Mouse (Mus musculus) intestine, postnatal 0 days (tissue): ENCODE results near the gene Defb28. TPM values are rescaled to one million over a fixed set of nuclear protein-coding genes. Genes with fewer than 3 reads are reported as not detected.

ENCODE experiments used
- ATAC-seq: fragments of 200-750 bp; cut with Nextera tagmentation; 2 replicates; pipeline ENCODE4 v1.8.0; 2017; ENCODE audit warnings: mild to moderate bottlenecking, moderate TSS enrichment, moderate library complexity
- H3K27ac ChIP-seq: fragments of 300-500 bp; sonication (generic); 2 replicates; pipeline ENCODE4 v1.5.1; 2014; ENCODE audit warnings: mild to moderate bottlenecking, low read depth, low read length, moderate library complexity
- H3K27me3 ChIP-seq: fragments of 300-500 bp; sonication (generic); replicated peaks from 2 replicates; pipeline ENCODE4 v1.6.1; 2014; ENCODE audit warnings: low read length, mixed read lengths; ENCODE audit not compliant: control insufficient read depth, insufficient read depth
- H3K36me3 ChIP-seq: fragments of 300-500 bp; sonication (generic); 2 replicates; pipeline ENCODE4 v1.6.1; 2014; ENCODE audit warnings: mild to moderate bottlenecking, moderate library complexity; ENCODE audit not compliant: control insufficient read depth, insufficient read depth
- H3K4me1 ChIP-seq: fragments of 300-500 bp; sonication (generic); replicated peaks from 2 replicates; pipeline ENCODE4 v1.6.1; 2014; ENCODE audit warnings: antibody characterized with exemption, low read length, mixed read lengths; ENCODE audit not compliant: control insufficient read depth, insufficient read depth
- H3K4me2 ChIP-seq: fragments of 300-500 bp; sonication (generic); replicated peaks from 2 replicates; pipeline ENCODE4 v1.6.1; 2014; ENCODE audit warnings: low read depth, mild to moderate bottlenecking, moderate library complexity
- H3K4me3 ChIP-seq: fragments of 300-500 bp; sonication (generic); 2 replicates; pipeline ENCODE4 v1.5.1; 2014; ENCODE audit warnings: low read depth, low read length
- H3K9ac ChIP-seq: fragments of 300-500 bp; sonication (generic); 2 replicates; pipeline ENCODE4 v1.6.1; 2014; ENCODE audit warnings: mild to moderate bottlenecking, low read depth, low read length
- H3K9me3 ChIP-seq: fragments of 300-500 bp; sonication (generic); 2 replicates; pipeline ENCODE4 v1.6.1; 2016; ENCODE audit warnings: mixed run types; ENCODE audit not compliant: control insufficient read depth
- CTCF ChIP-seq: sonication (generic); IDR thresholded peaks from 2 replicates; pipeline ENCODE4 v1.5.1; 2016; ENCODE audit warnings: low read depth, mild to moderate bottlenecking, control low read depth, antibody characterized with exemption, moderate library complexity
- WGBS: fragments of 180-500 bp; shearing (Covaris S2); extraction: QIAGEN DNeasy Blood & Tissue Kit; methylation state at CpG from one replicate; pipeline ENCODE4 v1.1.7; 2014; 5-methylcytosine and 5-hydroxymethylcytosine counted together
- polyA plus RNA-seq: library from polyadenylated mRNA; unstranded; fragments of >200 nt; fragmentation: Nextera tagmentation; extraction: Ambion mirVana; gene quantifications from 2 replicates; pipeline ENCODE4 v1.2.1, GENCODE M21; 2015

The Defb28 gene
- polyA plus RNA-seq, 1 experiment from 2014 or later: not detected

DNA sequence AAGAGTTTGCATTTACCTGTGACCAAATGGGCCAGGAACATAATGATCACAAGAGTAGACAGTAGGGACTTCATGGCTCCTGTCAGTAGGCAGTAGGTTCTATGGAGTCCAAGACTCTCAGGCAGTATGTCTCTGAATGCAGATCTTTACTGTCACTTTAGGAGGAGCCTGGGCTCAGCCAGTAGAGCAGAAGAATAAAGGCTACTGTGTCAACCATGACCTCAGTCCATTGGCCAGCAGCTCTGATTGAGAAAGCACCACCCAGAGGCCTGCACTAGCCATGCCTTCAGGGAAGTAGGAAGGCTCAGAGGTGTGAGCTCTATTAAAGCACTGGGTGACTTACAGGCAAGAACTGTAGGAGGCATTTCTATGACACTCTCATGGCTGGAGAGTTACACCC, 28.0 kb upstream of the Defb28 start, which contains the start of gene Defb22:
Gene Defb22 (minus strand): TSS at position 101 of the 400 bp plus-strand sequence.
- TF ChIP-seq CTCF: no peak
- Histone ChIP-seq H3K27ac (no peak within 1 kb of the TSS), H3K9me3 (0 out of 2 replicates have a peak, but pooled peaks cover 3% of the 10 kb centered on the region), H3K4me2 (no peak within 1 kb of the TSS), H3K27me3 (no peaks in the 10 kb centered on the region), H3K4me3 (no peak within 1 kb of the TSS), H3K4me1 (no peaks in the 10 kb centered on the region), H3K36me3 (no peaks in the 10 kb centered on the region), H3K9ac (no peak within 1 kb of the TSS)
- ATAC-seq: no peak

DNA sequence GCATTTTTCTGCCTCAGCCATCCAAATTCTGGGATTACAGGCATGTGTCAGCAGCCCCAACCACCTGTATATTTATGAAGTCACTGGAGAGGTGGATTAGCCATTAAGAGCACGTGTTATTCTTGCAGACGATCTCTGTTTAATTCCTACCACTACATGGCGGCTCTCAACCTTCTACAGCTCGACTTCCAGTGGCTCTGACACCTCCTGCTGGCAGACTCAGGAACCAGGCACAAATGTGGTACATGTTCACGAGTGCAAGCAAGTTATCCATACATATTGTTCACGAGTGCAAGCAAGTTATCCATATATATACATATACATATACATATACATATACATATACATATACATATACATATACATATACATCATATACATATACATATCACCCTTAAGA, 24.9 kb upstream of the Defb28 start:
- H3K9me3 ChIP-seq: no peaks in the 10 kb centered on the region
- H3K4me3 ChIP-seq: no peak overlapping the region
- no peaks in the 10 kb centered on the region for H3K36me3 ChIP-seq
- WGBS: 73% methylated on average over 6 of the region's 6 CpGs
- H3K4me1 ChIP-seq: no peaks in the 10 kb centered on the region
- H3K4me2 ChIP-seq: no peak overlapping the region
- H3K27me3 ChIP-seq: no peaks in the 10 kb centered on the region
- no peak for ATAC-seq
- no peak overlapping the region for H3K27ac ChIP-seq
- TF ChIP-seq CTCF: no peak
- H3K9ac ChIP-seq: no peak overlapping the region

DNA sequence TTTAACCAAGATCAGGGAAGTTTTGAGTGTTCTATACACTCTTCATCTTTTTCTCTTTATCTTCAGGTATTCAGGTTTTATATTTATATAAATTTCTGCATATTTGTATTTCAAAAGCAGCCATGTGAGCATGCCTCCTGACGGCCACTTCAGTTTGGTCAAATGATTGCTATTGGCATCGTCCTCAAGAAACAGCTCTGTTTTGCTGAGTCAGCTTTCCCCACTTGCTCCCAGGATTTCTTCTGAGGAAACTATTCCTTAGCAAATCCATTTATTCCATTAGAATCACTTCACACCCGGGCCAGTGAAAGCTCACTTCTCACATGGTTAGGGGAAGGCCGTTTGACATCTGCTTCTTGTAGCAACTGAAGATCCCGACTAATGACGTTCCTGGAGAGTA, 20.0 kb upstream of the Defb28 start:
- ATAC-seq: no peak
- no peaks in the 10 kb centered on the region for H3K36me3 ChIP-seq

DNA sequence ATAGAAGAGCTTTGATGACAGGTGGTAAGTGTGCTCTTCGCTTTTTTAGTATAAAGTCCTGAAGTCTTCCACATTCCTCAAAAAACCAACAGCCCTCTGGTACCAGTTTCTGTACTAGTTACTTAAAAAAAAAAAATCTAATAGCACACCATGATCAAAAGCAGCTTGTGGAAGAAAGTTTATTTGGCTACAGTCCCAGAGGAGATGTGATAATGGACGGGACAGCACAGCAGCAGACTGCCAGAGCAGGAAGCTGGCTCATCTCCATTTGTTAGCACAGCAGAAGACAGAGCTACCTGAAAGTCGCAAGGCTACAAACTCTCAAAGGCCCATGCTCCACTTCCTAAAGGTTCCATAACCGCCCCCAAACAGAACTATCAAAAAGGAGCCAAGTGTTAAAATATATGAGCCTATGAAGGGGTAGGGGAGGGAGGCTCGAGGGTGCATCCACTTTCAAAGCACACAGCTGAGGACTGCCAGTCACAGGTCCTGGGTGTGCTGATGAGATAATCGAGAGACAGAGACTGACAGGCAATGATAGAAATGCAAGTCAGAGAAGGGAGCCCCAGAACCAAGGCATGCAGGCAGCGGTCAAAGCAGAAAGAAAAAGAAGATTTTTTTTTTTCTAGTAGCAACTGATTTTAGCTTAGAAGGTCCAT, 17.7 kb upstream of the Defb28 start:
- Histone ChIP-seq H3K4me3 (no peak overlapping the region), H3K4me1 (no peaks in the 10 kb centered on the region), H3K36me3 (no peaks in the 10 kb centered on the region), H3K9ac (no peak overlapping the region), H3K4me2 (no peak overlapping the region), H3K27ac (no peak overlapping the region), H3K9me3 (no peaks in the 10 kb centered on the region), H3K27me3 (no peaks in the 10 kb centered on the region)
- no peak for ATAC-seq
- 77% methylated on average over 7 of the region's 7 CpGs for WGBS
- no peak for TF ChIP-seq CTCF

More for the DNA sequence above, 20.0 kb upstream of the Defb28 start:
- H3K9ac ChIP-seq: no peak overlapping the region
- no peaks in the 10 kb centered on the region for H3K27me3 ChIP-seq
- no peaks in the 10 kb centered on the region for H3K9me3 ChIP-seq
- no peak for TF ChIP-seq CTCF
- no peaks in the 10 kb centered on the region for H3K4me1 ChIP-seq
- no peak overlapping the region for H3K4me2 ChIP-seq
- 65% methylated on average over 6 of the region's 6 CpGs for WGBS
- no peak overlapping the region for H3K27ac ChIP-seq
- no peak overlapping the region for H3K4me3 ChIP-seq

DNA sequence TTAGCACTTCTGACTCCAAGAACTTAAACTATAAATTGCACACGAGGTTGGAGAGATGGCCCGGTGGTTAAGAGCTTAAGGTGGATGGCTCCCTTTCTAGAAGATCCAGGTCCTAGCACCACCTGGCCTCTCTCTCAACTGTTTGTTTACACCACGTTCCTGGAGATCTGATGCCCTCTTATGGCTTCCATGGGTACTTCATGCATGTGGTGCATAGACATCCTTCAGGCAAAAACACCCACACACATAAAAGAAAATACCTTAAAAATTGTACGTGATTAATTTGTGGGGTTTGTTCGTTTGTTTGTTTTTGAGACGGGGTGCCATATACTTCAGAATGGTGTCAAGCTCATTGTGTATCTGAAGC, 17.2 kb upstream of the Defb28 start:
- no peaks in the 10 kb centered on the region for H3K27me3 ChIP-seq
- no peak overlapping the region for H3K4me2 ChIP-seq
- H3K9ac ChIP-seq: no peak overlapping the region
- H3K4me3 ChIP-seq: no peak overlapping the region
- WGBS: 79% methylated on average over 6 of the region's 6 CpGs
- no peaks in the 10 kb centered on the region for H3K36me3 ChIP-seq
- H3K9me3 ChIP-seq: no peaks in the 10 kb centered on the region
- TF ChIP-seq CTCF: peak; percentile 48
- no peak overlapping the region for H3K27ac ChIP-seq
- no peak for ATAC-seq
- H3K4me1 ChIP-seq: no peaks in the 10 kb centered on the region

DNA sequence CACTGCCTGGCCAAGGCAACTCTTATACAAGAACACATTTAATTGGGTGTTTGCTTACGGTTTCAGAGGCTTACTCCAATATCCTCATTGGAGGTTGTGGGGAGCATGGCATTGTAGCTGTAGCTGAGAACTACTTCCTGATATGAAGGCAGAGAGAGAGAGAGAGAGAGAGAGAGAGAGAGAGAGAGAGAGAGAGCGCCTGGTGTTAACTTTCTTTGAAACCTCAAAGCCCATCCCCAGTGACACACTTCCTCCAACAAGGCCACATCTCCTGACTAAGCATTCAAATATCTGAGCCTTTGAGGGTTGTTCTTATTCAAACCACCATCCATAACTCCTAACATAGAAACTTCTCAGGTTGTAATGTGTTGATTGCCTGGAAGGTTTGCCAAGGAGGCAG, 14.1 kb upstream of the Defb28 start:
- no peak for ATAC-seq
- H3K9me3 ChIP-seq: no peaks in the 10 kb centered on the region
- no peak for TF ChIP-seq CTCF
- no peak overlapping the region for H3K4me2 ChIP-seq
- H3K4me3 ChIP-seq: no peak overlapping the region
- H3K4me1 ChIP-seq: no peaks in the 10 kb centered on the region
- H3K9ac ChIP-seq: no peak overlapping the region
- 88% methylated on average over 2 of the region's 2 CpGs for WGBS
- H3K27me3 ChIP-seq: no peaks in the 10 kb centered on the region
- H3K27ac ChIP-seq: no peak overlapping the region
- no peaks in the 10 kb centered on the region for H3K36me3 ChIP-seq

DNA sequence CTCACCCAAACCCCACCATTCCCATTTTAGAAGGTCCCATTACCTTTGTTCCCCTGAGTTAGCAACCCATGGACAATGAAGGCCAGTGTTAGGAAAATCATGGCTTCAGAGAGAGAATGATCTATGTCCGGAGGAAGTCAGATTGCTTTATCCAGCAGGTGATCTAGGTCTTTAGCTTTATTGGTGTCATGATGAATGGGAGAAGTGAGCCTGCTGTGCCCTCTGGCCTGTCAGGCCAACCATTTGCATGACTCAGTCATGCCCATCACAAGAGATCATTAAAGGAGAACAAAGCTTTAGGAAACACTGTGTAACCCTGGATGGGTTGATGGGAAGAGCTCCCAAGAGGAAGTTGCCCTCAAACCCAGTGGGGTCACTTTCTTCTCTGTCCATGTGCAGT, 6.5 kb upstream of the Defb28 start, which contains the start of gene Defb26:
Gene Defb26 (minus strand): TSS at position 101 of the 400 bp plus-strand sequence.
- H3K27ac ChIP-seq: no peak within 1 kb of the TSS
- no peak for TF ChIP-seq CTCF
- no peaks in the 10 kb centered on the region for H3K27me3 ChIP-seq
- ATAC-seq: no peak
- 89% methylated on average over 1 of the region's 1 CpGs for WGBS
- no peak within 1 kb of the TSS for H3K9ac ChIP-seq
- H3K36me3 ChIP-seq: no peaks in the 10 kb centered on the region
- H3K4me1 ChIP-seq: no peaks in the 10 kb centered on the region
- H3K4me2 ChIP-seq: no peak within 1 kb of the TSS
- H3K9me3 ChIP-seq: no peaks in the 10 kb centered on the region
- H3K4me3 ChIP-seq: no peak within 1 kb of the TSS
